Mouse (Mus musculus): ENCODE data around the gene Gm9944.

- TF ChIP-seq MAX (IDR thresholded peaks at IDR 0.05; ENCODE audit: low read depth) = no peak
- TF ChIP-seq TCF12 (IDR thresholded peaks at IDR 0.05; ENCODE audit: insufficient read depth, poor library complexity, severe bottlenecking) = no peak
- no peak for TF ChIP-seq POLR2A (IDR thresholded peaks at IDR 0.05; ENCODE audit: insufficient read length, low read depth)
Observed at GRCm38 (mm10) chr4:144408290-144408689, 44.8 kb downstream of the Gm9944 start, which contains the start of gene Pramef12.
